Mouse (Mus musculus) fibroblast of lung, adult 2 months (primary cell): ENCODE measurements around the gene Gpr152.

Experiments used
- DNase-seq: peaks from one replicate; pipeline ENCODE4 v3.0.0-alpha.2; 2011; ENCODE audit warnings: low read depth

Gene Gpr152

DNA sequence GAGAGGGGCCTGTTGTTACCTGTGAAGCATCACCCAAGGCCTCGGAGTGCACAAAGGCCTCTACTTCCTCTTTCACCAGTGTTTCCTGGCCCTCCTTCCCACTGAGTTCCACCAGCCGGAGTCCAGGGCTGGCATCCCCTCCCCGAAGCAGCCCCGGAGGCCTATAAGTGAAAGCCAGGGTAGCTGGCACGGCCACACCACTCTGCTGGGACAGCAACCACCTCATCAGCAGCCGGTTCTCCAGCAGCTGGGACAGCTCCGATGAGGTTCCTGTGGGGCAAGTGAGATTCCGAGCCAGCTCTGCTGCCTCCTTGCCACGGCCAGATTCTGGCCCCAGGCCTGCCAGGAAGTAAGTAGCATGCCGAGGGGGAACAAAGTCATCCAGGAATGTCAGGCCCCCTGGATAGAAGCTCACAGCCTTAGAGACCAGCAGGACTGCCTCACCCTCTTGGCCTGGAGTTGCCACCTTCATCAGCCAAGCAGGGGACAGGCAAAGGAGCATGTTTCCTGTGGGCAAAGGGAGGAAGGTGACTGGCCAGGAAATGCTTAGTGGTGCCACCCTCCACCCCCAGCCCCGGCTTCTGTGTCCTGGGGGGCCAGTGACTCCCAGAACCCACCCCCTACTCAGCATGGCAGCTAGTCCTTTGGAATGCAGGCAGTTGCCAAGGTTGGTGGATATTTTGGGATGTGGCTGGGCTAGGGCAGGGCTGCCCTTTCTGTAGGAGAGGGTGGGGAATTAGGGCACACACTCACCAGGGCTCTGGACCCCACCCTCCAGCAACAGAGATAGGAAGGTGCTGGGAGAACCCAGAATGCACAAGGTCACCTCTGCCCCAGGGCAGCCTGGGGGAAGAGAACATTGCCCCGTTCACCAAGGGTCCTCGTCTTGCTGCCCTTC lies 32.1 kb downstream of the Gpr152 start:
- DNase-seq: no peak

DNA sequence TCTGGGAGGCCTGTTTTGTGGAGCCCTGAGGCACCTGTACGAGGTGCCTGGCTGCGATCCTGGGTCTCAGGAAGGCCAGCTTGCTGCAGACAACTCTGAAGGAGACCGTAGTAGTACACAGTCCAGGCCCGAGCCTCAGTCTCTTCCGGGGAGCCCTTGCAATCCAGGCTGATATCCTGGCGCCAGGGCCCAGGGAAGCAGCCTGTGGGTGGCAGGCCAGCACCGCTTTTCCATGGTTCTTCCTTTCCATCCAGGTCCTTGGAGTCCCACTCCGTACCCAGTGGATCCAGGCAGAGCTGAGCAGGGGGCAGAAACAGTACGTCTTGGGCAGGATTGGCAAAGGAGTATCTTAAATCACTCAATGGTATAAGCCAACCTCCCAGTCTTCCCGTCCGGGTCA lies 33.3 kb downstream of the Gpr152 start:
- DNase-seq: no peak

DNA sequence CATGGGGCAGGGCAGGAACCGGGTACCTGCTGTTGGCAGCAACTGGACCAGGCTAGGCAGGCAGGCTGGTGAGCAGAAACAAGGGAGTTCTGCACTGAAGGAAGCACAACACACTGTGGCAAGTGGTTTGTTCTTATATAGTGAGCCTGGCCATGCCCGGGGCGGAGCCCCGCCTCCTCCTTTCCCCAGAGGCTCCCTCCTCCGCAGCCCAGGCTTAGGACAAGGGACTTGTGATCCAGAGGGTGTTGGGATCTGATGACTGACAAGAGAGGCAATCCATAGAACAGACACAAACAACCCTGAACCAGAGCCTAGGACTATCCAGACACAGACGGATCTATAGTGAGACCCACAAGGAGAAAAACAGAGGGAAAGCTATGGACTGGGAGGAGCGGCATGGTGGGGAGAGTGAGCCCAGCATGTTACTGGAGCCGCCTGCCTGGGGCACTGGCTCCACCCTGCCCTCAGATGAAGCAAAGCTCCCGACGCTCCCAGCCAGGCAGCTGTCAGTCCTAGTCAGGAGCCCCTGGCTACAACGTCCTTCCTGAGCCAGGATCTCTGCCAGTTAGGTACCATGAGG lies 35.9 kb downstream of the Gpr152 start, which contains the start of gene Carns1:
Gene Carns1 (minus strand): TSS at position 112 of the 580 bp plus-strand sequence.
- no peak for DNase-seq

DNA sequence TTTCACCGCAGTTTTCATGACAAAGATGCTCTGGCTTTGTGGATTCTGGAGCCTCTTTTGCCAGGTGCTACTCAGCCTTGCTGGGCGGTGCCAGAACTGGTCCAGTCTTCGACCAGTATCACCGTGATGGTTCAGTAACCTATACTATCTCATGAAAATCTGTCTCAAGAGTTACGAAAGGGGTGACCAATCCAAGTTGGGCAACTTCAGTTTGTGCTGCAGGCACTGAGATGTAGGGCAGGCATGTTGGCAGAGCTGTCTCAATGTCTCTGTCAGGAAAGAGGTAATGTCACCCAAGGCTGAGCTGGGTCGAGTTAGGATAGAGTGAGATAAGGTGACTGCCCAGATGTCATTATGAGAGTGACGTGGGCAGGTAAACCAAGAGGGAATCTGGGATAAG lies 40.8 kb downstream of the Gpr152 start:
- no peak for DNase-seq

DNA sequence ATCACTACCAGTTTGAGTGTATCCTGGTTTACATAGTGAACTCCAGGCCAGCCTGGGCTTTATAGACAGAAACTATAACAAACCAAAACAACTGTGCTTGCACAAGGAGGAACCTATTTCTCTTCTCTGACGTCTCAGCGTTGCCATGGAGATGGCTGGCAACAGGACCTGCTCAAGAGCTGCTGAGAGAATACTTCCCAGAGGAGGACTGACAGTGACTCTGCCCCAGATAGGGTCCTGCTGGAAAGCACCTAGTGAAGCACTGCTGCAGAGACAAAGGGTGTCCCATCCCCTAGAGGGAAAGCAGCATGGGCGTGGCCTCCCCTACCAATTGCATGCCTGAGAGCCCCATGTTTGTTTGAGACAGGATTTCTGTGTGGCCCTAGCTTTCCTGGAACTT lies 42.3 kb downstream of the Gpr152 start:
- DNase-seq: no peak

DNA sequence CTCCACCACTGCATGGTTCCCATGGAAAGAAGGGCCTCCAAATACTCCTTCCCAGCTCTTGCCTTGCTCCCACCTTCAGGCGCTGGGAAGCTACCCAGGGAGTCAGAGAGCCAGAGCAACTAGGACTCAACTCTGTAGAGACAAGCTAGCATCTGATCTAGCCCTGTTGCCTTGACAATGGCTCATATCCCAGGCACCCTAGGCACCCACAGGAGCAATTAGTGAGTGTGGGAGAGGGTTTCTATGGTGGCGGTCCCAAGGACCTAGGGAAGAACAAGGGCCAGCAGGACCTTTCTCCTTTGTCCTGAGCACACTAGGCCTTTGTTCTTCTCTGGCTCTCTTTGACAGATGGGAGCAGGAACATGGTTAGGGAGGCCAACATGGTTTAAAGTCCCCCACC lies 44.1 kb downstream of the Gpr152 start:
- no peak for DNase-seq

DNA sequence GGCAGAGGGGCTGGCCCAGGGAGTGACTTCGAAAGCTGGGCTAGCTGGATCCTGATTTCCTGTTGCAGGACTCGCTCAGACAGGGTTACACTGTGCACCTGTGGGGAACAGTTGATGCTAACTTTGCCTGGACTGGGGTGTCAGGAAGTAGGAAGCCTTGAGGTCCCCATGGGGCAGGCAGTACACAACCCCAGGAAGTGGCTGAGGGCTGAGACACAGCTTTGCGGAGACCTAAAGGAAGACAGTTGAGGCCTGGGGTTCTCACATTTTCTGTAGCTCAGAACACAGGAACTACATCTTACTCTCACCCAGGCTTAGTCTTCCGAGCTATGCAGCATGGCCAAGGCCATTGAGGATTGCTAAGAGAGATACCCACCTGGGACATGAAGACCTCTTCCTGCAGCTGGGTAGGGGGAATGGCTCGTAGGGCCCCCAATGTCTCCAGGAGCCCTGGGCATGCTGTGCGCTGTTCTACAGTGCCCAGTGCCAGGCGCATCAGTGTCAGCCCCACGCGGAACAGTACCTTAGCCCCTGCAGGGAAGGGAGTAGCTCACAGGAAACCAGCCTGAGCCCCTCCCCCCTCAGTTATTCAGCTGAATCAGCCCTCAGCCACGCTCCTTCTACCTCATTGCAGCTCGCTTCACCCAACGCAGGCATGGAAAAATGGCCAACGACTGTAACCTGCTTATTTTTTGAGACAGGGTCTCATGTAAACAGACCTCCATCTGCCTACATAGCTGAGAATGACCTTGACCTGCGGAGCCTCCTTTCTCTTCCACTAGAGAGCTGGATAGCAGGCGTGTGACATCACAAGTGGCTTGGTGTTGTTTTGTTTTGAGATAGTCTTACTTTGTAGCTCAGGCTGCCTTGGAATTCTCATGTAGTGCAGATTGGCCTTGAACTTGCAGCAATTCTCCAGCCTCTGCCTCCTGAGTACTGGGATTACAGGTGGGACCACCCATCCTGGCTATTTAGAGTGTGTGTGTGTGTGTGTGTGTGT lies 45.7 kb downstream of the Gpr152 start:
- no peak for DNase-seq

DNA sequence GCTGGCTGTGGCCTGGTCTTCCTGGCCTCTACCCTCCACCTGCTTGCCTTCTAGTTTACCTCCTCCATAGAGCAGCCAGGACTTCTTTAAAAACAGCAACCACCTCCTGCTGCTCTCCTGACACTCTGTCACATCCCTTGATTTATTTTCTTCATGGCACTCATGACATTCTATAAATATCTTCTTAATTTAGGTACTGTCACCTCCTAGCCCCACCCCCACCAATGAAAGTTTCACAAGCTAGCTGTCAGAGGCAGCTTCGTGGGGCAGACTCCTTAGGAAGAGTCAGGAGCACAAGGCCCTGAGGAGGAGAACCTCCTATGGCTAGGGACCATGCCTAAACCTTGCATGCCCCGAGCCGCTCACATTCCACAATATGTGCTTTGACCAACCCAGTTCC lies 47.7 kb downstream of the Gpr152 start:
- DNase-seq: no peak

DNA sequence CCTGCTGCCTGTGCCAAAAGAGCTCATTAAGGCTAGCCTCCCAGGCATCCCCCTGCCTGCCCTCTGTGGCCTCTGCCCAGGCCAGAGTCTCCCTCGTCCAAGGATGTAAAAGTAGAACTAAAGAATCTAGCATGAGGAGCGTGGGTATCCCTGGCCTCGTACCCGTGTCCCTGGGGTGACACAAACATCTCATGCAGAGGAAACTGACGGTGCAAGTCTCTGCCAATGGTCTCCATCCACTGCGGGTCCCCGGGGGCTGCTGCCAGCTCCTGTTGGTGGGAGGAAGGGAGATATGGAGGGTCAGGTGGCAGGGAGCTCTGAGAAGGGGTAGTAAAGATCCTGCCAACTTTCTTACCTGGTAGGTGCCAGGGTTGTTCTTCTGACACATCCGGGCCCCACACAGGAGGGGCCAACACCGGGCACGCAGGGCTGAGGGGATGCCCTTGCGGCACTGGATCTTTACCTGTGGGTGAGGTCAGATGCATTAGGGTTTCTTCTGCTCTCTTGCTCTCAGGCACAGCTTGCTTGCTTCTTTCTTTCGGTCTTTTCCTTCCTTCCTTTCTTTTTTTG lies 49.5 kb downstream of the Gpr152 start:
- no peak for DNase-seq

DNA sequence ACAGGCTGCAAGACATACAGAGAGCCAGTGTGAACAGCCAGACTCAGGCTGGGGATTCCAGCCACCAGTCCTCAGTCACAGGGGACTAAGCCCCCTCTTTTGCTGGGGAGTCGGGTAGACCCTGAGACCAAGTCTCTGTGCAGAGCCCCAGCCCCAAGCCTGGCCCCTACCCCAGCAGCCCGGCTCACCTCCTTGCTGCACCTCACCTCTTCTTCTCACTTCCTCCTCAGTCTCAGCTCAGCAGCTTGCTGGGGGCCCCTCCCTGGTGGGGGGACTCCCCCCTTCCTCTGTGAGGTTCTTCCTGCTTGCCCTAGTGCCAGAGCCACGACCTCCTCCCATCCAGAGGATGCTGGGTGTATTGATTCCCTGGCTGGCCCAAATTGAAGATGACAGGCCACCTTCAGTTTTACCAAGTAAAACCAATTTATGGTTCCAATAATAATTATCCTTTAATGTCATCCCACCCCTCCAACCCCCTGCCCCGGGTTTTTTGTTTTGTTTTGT lies 51.3 kb downstream of the Gpr152 start, which contains the start of gene Tbc1d10c:
Gene Tbc1d10c (minus strand): TSS at position 454 of the 504 bp plus-strand sequence.
- DNase-seq: no peak

DNA sequence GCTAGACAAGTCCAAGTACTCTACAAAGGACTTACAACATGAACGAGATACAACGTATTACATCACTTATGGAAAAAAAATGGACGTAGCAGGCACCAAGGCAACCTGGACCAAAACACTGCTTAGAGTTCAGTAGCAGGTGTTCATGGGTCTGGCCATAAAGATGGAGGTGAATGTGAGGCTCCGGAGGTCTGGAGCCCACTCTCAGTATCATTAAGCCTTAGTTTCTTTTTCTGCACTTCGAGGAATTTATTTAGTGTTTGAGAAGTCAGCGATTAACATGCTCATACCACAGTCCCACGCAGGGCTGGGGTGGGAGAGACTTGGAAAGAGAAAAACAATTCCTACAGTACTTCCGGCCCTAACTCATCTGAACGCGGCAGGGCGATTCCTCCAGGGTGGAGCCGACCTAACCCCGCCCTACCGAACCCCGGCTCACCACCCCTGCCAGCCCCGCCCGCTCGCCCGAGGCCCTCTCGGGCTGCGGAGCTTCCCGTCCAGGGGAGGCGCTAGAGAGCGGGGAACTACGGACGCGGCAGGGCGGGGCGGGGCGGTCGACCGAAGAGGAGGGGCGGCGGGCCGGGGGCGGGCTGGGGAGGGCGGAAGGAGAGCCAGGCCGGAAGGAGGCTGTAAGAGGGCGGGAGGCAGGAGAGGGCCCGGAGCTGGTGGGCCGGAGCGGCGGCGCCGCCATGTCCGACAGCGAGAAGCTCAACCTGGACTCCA lies 52.1 kb downstream of the Gpr152 start, which contains the start of gene Ppp1ca:
Gene Ppp1ca (plus strand): TSS at position 538 of the 723 bp plus-strand sequence.
- DNase-seq: peak; percentile 73

DNA sequence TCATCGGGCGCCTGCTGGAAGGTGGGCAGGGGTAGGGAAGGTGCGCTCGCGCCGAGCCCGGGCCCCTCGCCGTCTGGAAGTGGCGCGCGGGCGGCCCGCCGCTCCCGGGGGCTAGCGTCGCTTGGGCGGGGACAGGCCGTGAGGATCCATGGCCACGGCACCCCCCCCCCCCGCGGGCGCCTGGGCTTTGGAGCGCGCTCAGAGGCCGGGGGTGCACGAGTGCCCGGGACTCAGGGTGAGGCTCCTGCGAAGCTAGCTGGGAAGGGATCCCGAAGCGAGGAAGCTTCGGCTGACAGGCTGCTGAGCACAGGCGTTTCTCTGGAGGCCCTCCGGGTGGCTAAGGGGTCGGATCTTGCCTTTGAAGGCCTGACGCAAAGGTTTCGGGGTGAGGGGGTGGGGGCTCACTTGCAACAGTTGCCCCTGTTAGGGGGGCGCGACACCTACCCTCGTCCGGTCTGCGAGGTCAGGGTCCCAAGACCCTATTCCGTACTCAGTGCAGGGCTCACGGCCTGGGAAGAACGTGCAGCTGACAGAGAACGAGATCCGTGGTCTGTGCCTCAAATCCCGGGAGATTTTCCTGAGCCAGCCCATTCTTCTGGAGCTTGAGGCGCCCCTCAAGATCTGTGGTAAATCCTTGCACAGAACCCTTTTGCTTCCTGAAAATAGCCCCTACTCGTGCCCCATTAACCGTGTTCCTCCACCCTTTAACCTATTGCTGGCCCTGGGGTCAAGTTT lies 52.8 kb downstream of the Gpr152 start:
- no peak for DNase-seq

DNA sequence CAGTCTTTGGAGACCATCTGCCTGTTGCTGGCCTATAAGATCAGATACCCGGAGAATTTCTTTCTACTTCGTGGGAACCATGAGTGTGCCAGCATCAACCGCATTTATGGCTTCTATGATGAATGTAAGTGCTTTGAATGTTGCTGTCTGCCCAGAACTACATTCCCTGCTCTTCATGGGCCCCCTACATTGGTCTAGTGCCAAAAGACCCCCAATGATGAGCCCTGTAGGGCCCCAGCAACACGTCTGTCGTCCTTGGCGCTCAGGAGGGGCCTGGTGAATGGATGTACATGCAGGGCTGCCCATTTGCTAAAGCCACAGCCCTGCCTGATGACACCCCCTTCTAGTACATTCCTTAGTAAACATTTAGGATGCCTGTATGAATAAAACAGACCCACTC lies 53.5 kb downstream of the Gpr152 start:
- DNase-seq: no peak

DNA sequence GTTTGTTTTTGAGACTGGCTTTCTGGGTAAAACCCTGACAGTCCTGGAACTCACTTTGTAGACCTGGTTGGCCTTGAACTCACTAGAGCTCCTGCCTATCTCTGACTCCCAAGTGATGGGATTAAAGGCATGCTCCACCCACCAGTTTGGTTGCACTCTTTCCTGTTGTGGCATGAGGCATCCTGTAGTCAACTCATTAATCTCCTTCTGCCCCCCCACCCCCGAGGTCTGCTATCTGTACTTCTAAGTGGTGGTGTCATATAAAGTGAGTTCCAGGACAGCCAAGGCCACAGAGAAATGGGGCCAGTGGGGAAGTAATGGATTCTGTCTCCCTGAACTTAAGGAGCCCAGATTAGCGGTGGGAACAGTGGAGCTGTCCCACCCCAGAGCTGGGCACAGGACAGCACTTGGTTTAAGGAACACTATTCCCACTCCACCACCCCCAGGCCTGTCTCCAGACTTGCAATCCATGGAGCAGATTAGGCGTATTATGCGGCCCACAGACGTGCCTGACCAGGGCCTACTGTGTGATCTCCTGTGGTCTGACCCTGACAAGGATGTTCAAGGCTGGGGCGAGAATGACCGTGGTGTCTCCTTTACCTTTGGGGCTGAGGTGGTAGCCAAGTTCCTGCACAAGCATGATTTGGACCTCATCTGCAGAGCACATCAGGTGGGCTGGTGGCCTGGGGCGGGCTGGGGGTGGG lies 54.6 kb downstream of the Gpr152 start:
- no peak for DNase-seq

DNA sequence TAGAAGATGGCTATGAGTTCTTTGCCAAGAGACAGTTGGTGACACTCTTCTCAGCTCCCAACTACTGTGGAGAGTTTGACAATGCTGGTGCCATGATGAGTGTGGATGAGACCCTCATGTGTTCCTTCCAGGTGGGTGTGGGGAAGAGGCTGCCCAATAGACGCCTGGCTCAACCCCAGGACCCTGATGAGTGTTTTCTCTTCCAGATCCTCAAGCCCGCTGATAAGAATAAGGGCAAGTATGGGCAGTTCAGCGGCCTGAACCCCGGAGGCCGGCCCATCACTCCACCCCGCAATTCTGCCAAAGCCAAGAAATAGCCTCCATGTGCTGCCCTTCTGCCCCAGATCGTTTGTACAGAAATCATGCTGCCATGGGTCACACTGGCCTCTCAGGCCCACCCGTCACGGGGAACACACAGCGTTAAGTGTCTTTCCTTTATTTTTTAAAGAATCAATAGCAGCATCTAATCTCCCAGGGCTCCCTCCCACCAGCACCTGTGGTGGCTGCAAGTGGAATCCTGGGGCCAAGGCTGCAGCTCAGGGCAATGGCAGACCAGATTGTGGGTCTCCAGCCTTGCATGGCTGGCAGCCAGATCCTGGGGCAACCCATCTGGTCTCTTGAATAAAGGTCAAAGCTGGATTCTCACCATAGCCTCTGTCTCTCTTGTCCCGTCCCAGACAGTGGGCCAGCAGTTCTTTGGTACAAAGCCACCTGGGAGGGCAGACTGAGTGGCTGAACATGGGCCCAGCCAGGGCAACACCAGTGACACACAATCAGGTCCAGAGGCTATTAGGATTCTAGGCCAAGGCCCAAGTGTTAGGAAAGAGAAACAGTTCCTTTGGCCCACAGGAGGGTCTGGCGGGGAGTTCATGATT lies 55.4 kb downstream of the Gpr152 start:
- no peak for DNase-seq
